Mouse (Mus musculus) midbrain, embryonic 10.5 days (tissue): ENCODE data around the gene Mrpl48. TPM values are rescaled to one million over a fixed set of nuclear protein-coding genes. Genes with fewer than 3 reads are reported as not detected.
"Not testable (repeated sequence)": the region's sequence is repeated elsewhere in the genome, so short reads cannot be mapped to it uniquely, and the experiment has no call there.

Experiments
- DNase-seq: peaks from one replicate; pipeline ENCODE4 v3.0.0-alpha.2; 2017; ENCODE audit warnings: low spot score
- H3K27ac ChIP-seq: fragments of 300-500 bp; sonication (generic); replicated peaks from 2 replicates; pipeline ENCODE4 v1.5.1; 2016; ENCODE audit warnings: mild to moderate bottlenecking
- H3K27me3 ChIP-seq: fragments of 300-500 bp; sonication (generic); 2 replicates; pipeline ENCODE4 v1.6.1; 2016; ENCODE audit warnings: low read depth, mild to moderate bottlenecking; ENCODE audit not compliant: poor library complexity, severe bottlenecking
- H3K36me3 ChIP-seq: fragments of 300-500 bp; sonication (generic); 2 replicates; pipeline ENCODE4 v1.6.1; 2016; ENCODE audit warnings: mild to moderate bottlenecking, moderate library complexity
- H3K4me1 ChIP-seq: fragments of 300-500 bp; sonication (generic); 2 replicates; pipeline ENCODE4 v1.6.1; 2016
- H3K4me3 ChIP-seq: fragments of 300-500 bp; sonication (generic); 2 replicates; pipeline ENCODE4 v1.5.1; 2016; ENCODE audit warnings: mild to moderate bottlenecking, moderate library complexity
- H3K9me3 ChIP-seq: fragments of 300-500 bp; sonication (generic); replicated peaks from 2 replicates; pipeline ENCODE4 v1.6.1; 2016; ENCODE audit warnings: mild to moderate bottlenecking
- WGBS: fragments of 180-500 bp; shearing (Covaris S2); methylation state at CpG from one replicate; pipeline ENCODE4 v1.1.7; 2016; 5-methylcytosine and 5-hydroxymethylcytosine counted together
- polyA plus RNA-seq: library from polyadenylated mRNA; unstranded; fragments of >200 nt; fragmentation: Nextera tagmentation; extraction: Ambion mirVana; gene quantifications from 2 replicates; pipeline ENCODE4 v1.2.1, GENCODE M21; 2016

Gene Mrpl48
- polyA plus RNA-seq, 1 experiment from 2014 or later: 63.2 TPM

- Histone ChIP-seq H3K9me3 (no peaks in the 10 kb centered on the region), H3K36me3 (peaks cover 8% of the 10 kb centered on the region; the same call in 1 of the 2 replicates), H3K27ac (no peak overlapping the region), H3K4me3 (no peak overlapping the region), H3K4me1 (peaks cover 7% of the 10 kb centered on the region), H3K27me3 (no peaks in the 10 kb centered on the region)
- WGBS: 82% methylated on average over 4 of the region's 4 CpGs
- no peak for DNase-seq
These were observed 35.4 kb downstream of the Mrpl48 start for GRCm38 (mm10) chr7:100572704-100573103.

DNA sequence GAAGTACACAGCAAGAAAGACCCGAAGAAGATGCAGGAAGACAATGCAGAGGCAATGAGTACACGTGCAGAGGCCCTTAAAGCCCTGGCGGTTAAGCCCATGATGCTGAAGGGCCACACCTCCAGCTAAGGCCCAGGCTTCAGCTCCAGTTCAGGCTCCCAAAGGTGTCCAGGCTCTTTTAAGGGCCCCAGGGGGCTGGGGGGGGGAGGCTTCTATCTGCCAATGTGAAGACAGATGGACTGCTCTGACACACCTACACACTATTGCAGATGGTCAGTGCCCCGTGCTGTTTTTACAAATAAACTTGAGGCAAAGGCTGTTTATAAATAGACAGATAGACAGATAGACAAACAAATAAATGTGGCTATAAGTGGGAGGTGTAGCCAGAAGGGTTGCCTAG is 36.0 kb downstream of the Mrpl48 start:
- WGBS: 83% methylated on average over 4 of the region's 4 CpGs
- no peaks in the 10 kb centered on the region for H3K27me3 ChIP-seq
- H3K27ac ChIP-seq: no peak overlapping the region
- peaks cover 14% of the 10 kb centered on the region for H3K36me3 ChIP-seq
- no peak for DNase-seq
- no peak overlapping the region for H3K4me3 ChIP-seq
- H3K9me3 ChIP-seq: no peaks in the 10 kb centered on the region
- H3K4me1 ChIP-seq: peaks cover 7% of the 10 kb centered on the region

DNA sequence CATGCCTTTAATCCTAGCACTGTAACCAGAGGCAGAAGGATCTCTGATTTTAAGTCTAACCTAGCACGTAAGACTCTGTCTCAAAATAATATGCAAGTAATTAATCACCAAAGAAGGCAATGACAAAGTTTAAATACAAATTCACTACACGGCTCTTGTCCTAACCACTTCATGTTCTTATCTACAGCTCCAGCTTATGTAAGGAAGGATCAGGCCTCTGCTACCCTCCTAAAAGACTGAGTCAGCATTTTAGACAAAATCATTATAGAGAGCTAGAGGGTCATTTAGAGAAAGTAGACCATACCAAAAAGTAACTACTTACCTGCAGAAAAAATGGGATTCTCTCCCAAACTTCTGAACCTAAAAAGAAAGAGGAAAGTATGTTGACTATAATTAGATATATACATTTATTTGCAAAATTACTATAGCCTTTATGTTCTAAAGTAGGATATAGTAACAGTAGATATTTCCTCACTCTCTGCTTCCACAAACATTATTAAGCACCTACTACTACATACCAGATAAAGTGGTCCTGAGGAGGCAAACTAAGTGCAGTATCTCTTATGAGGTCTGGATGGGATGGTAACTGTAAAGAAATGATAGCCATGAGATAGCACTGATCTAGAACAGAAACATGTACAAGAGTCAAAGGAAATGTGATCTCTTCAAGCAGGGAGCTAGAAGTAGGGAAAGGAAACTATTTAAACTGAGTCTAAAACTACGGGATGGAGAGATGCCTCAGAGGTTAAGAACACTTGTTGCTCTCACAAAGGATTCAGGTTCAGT is 37.0 kb downstream of the Mrpl48 start:
- Histone ChIP-seq H3K4me3 (no peak overlapping the region), H3K27ac (no peak overlapping the region), H3K4me1 (peaks cover 7% of the 10 kb centered on the region), H3K9me3 (no peaks in the 10 kb centered on the region), H3K36me3 (peaks cover 14% of the 10 kb centered on the region), H3K27me3 (no peaks in the 10 kb centered on the region)
- WGBS: 92% methylated on average over 3 of the region's 3 CpGs
- no peak for DNase-seq

GRCm38 (mm10) chr7:100569907-100570306 is 38.2 kb downstream of the Mrpl48 start:
- peaks cover 17% of the 10 kb centered on the region for H3K36me3 ChIP-seq
- H3K27ac ChIP-seq: no peak overlapping the region
- H3K27me3 ChIP-seq: no peaks in the 10 kb centered on the region
- peaks cover 7% of the 10 kb centered on the region for H3K4me1 ChIP-seq
- no peak overlapping the region for H3K4me3 ChIP-seq
- H3K9me3 ChIP-seq: no peaks in the 10 kb centered on the region
- no peak for DNase-seq

GRCm38 (mm10) chr7:100567238-100567637 is 40.9 kb downstream of the Mrpl48 start:
- not testable (repeated sequence) for H3K4me1 ChIP-seq, H3K27ac ChIP-seq, H3K27me3 ChIP-seq, H3K9me3 ChIP-seq, DNase-seq, H3K4me3 ChIP-seq
- 79% methylated on average over 5 of the region's 5 CpGs for WGBS
- H3K36me3 ChIP-seq: peaks cover 22% of the 10 kb centered on the region

DNA sequence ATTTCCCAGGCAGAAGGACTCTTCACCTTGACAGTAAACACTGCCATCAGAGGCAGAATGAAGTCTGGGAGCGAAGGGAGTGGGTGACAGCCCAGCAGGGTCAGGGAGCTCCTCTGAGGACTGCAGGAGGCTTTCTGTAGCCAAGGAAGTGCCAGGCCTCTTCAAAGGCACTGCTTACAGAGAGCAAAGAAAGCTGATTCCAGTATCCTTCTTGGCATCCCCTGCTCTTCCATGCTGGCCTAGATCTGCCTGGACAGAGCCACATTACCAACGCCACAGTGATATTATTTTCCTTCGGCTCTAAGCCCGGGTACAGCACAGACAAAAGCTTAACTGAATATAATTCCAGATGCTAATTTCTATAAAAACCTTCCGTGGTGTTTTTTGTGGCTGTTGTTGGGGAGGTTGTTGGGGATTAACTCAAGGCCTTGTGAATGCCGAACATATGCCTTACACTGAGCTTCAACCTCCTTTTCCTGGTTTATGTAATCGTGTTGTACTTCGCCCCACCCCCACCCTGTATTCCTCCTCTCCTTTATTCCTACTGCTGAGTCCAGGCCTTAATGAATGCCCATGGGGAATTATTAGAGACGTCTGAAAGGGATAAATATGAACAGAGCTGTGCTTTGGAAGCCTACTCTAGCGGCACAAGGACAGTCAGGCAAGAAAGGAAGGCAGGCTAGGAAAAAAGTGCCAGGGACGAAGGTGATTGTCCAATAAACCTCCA is 46.1 kb downstream of the Mrpl48 start:
- Histone ChIP-seq H3K4me3 (no peak overlapping the region), H3K27ac (0 out of 2 replicates have a peak overlapping the region, but pooled peaks have one; percentile 52), H3K9me3 (no peaks in the 10 kb centered on the region), H3K4me1 (no peaks in the 10 kb centered on the region), H3K36me3 (peaks cover 8% of the 10 kb centered on the region; the same call in 1 of the 2 replicates), H3K27me3 (no peaks in the 10 kb centered on the region)
- DNase-seq: no peak
- WGBS: 80% methylated on average over 11 of the region's 11 CpGs

DNA sequence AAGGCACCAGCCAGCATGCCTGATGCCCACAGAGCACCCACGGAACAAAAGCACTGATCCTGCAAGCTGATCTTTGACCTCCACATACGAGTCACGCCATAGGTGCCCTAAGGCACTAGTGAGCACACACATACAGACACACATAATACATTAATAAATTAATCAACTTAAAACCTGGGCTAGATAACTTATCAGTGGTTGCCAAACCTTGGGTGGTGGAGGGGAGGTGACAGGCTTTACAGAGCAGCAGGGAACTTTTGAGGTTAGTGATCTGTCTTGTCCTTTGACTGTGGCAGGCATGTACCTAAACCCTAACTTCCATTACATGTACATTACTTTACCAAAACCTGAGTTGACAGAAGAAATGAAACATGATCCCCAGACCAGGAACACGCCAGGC is 48.8 kb downstream of the Mrpl48 start:
- Histone ChIP-seq H3K4me1 (peaks cover 15% of the 10 kb centered on the region), H3K36me3 (no peaks in the 10 kb centered on the region), H3K27ac (no peak overlapping the region), H3K4me3 (no peak overlapping the region), H3K27me3 (no peaks in the 10 kb centered on the region), H3K9me3 (no peaks in the 10 kb centered on the region)
- WGBS: 83% methylated on average over 4 of the region's 4 CpGs
- no peak for DNase-seq

DNA sequence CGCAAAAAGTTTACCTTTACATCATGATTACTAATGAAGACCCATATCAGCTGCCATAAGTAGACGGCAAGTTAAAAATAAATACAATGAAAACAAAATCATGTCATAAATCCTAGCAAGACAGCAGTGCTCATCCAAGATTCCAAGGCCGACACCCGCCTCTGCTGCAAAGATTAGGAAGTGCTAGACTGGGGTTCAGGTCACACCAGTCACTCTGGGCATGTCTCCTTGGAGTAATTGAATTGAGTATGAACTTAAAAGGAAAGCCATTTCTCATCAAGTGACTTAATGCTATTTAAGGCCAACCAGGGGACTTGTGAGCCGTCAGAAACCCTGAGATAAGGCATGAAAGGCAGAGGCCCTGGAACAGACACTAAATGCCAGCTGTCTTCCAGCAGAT is 50.9 kb downstream of the Mrpl48 start:
- Histone ChIP-seq H3K4me1 (peaks cover 15% of the 10 kb centered on the region), H3K27me3 (no peaks in the 10 kb centered on the region), H3K36me3 (no peaks in the 10 kb centered on the region), H3K4me3 (no peak overlapping the region), H3K9me3 (no peaks in the 10 kb centered on the region), H3K27ac (no peak overlapping the region)
- no peak for DNase-seq
- 91% methylated on average over 5 of the region's 5 CpGs for WGBS

DNA sequence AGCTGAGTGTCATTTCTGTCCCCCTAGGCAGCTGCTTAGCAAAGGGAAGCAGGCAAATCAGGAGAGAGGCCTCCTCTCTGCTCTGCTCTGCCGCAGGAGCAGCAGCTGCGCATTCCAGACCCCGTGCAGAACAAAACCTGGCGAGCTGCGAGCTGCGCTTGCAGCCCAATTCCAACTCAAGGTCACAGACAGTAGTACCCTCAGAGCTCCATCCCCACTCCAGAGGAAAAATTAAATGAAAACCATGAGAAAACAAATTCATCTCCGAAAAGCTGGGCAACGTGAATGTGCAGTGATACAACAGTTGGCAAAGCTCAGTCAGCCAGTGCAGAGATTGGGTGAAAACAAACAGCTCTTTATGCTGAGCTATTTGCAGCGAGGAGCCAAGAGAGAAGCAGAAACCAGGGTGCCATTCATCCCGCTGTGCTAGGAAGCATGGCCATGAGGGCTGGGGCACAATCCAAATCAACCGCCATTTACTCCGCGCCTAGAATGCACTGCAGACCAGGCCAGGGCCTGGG is 52.6 kb downstream of the Mrpl48 start:
- no peaks in the 10 kb centered on the region for H3K27me3 ChIP-seq
- WGBS: 25% methylated on average over 13 of the region's 13 CpGs
- H3K36me3 ChIP-seq: peaks cover 5% of the 10 kb centered on the region; the same call in 1 of the 2 replicates
- peaks cover 15% of the 10 kb centered on the region for H3K4me1 ChIP-seq
- DNase-seq: peak; percentile 41
- peak overlapping the region; percentile 81 for H3K27ac ChIP-seq
- no peaks in the 10 kb centered on the region for H3K9me3 ChIP-seq
- peak overlapping the region; percentile 21; the same call in 1 of the 2 replicates for H3K4me3 ChIP-seq

- H3K36me3 ChIP-seq: peaks cover 10% of the 10 kb centered on the region; the same call in 1 of the 2 replicates
- H3K4me1 ChIP-seq: peaks cover 15% of the 10 kb centered on the region
- H3K4me3 ChIP-seq: no peak overlapping the region
- WGBS: 57% methylated on average over 5 of the region's 5 CpGs
- no peak for DNase-seq
- H3K27me3 ChIP-seq: no peaks in the 10 kb centered on the region
- no peaks in the 10 kb centered on the region for H3K9me3 ChIP-seq
- peak overlapping the region; percentile 81 for H3K27ac ChIP-seq
These were observed 53.2 kb downstream of the Mrpl48 start for GRCm38 (mm10) chr7:100554939-100555338.

GRCm38 (mm10) chr7:100550338-100551007 is 57.6 kb downstream of the Mrpl48 start:
- Histone ChIP-seq H3K9me3 (no peaks in the 10 kb centered on the region), H3K4me3 (no peak overlapping the region), H3K36me3 (peaks cover 19% of the 10 kb centered on the region), H3K4me1 (peaks cover 11% of the 10 kb centered on the region), H3K27ac (no peak overlapping the region), H3K27me3 (no peaks in the 10 kb centered on the region)
- WGBS: 73% methylated on average over 5 of the region's 5 CpGs
- no peak for DNase-seq

DNA sequence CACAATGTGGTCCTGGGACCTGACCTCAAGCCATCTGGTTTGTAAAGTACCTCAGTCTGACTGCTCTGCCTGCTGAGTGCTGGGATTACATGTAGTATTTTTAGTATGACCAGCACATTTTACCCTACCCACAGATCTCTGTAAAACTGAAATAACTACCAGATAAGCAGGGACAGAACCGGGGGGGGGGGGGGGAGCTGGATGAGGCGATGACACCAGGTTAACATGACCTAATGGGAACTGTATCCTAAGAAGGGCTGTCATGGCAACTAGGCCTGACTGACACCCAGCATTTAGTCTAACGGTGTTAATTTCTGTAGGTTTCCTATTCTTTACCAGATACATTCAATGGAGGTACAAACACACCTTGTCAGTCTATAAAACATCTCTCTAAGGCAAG is 58.3 kb downstream of the Mrpl48 start:
- DNase-seq: no peak
- no peaks in the 10 kb centered on the region for H3K27me3 ChIP-seq
- H3K36me3 ChIP-seq: peaks cover 19% of the 10 kb centered on the region
- no peak overlapping the region for H3K4me3 ChIP-seq
- no peaks in the 10 kb centered on the region for H3K9me3 ChIP-seq
- no peak overlapping the region for H3K27ac ChIP-seq
- WGBS: 89% methylated on average over 3 of the region's 3 CpGs
- H3K4me1 ChIP-seq: peaks cover 5% of the 10 kb centered on the region
